Mouse (Mus musculus) ovary, postnatal 14 days (tissue): ENCODE measurements around the gene Lemd1.
"Not testable (repeated sequence)": the region's sequence is repeated elsewhere in the genome, so short reads cannot be mapped to it uniquely, and the experiment has no call there.

Source experiments
- DNase-seq: peaks from one replicate; pipeline ENCODE4 v3.0.0; 2022; ENCODE audit warnings: low spot score

Lemd1 gene

DNA sequence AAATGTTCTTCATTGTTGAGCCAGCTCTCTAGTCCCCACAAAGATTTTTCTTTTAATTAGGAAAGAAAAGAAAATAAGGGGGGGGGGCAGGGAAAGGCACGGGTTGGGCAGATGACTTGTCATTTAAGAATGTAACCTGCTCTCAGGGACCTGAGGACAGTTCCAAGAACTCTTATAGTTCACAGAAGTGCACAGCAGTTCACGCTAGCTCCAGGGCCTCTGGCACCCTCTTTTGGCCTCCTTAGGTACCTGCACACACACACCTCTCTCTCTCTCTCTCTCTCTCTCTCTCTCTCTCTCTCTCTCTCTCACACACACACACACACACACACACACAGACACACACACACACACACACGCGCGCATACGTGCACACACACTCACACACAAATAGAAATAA, 63.2 kb downstream of the Lemd1 start:
- no peak for DNase-seq

DNA sequence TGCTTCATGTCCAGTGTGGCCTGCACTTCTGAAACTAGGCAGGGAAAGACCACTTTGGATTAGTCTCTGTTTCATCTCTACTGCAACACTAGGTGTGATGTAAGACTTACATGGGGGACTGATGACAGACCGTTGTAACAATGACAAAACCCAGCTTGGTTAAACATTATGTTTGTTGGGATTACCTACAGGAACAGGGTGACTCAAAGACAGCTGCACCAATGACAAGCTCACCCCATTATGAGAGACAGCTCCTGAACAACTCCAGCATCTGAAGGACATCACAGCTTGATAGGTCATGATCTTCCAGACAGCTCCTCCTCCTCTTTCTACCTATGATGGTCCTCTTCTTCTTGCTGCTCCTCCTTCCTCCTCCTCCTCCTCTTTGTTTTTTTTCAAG, 69.1 kb downstream of the Lemd1 start:
- DNase-seq = no peak

DNA sequence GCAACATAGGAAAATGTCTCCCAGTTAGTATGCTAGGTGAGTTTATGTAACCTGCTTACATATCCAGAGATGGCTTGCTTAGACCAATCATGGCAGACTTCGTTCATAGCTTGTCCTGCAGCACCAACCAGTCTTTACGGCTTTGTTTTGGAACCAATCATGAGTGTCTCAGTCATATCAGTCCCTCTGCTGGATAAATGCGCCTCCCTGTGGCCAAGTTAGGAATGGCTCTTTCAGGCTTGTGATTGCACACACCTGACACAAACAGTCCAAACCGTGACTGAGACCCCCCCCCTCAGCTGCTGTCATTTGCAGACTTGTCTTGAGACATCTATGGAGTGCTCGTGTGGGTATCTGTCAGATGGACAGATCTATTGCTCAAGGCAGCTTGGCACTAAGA, 69.8 kb downstream of the Lemd1 start:
- no peak for DNase-seq

DNA sequence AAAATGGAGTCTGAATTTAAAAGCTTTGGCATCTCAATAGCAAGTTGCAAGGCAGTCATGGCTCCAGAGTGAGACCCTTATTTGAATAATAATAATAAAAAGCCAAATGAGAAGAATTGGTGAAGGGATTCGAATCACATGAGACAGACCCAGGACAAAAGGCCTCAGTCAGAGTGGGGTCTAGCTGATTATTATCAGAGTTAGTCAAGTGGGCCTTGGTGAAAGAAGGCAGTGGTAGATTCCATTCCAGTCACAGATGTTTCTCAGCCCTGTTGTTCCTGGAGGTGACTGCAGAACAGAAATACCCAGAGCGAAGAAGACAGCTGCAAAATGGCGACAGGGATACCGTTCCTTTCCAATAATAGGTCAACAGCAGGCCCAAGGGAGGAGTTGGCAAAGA, 72.4 kb downstream of the Lemd1 start:
- DNase-seq = no peak

DNA sequence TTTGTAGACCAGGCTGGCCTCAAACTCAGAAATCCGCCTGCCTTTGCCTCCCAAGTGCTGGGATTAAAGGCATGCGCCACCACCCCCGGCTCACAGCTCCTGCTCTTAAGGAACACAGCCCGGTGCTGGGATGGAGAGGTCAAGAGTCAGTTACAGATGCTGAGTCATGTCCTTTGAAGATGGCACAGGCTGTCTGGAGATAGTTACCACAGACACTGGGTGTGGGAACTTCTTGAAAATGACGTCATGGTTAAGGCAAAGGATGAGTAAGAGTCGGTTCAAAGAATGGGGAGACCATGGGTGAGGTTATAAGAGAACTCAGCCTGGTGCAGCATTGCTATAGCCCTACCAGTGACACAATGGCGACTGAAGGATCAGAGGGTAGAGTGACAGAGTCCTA, 73.3 kb downstream of the Lemd1 start:
- DNase-seq = no peak

DNA sequence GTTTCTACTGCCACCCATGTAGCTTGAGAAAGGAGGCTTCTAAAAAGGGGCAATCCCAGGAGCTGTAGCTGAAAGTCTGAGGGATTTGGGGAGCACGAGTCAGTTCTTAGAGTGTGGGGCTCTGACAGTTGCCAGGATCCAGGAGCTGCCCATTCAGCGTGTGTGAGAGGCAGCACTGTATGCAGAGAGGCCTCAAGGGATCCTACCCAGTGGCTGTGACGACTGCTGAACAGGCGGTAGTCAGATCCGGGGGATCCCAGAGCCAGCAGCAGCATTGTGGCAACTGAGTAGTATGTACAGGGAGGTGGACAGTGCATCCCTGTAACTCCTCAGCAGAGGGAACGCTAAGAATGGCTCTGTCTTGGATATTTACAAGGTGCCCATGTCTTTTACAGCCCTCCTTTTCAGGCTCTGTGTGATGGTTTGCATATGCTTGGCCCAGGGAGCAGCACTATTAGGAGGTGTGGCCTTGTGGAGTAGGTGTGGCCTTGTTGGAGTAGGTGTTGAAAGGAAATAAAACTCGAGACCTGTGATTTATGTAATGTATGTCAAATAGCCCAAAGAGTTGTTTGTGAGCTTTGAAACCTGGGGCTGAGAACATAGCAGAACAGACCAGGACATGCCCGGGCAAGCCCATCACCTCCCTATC, 74.1 kb downstream of the Lemd1 start:
- no peak for DNase-seq

DNA sequence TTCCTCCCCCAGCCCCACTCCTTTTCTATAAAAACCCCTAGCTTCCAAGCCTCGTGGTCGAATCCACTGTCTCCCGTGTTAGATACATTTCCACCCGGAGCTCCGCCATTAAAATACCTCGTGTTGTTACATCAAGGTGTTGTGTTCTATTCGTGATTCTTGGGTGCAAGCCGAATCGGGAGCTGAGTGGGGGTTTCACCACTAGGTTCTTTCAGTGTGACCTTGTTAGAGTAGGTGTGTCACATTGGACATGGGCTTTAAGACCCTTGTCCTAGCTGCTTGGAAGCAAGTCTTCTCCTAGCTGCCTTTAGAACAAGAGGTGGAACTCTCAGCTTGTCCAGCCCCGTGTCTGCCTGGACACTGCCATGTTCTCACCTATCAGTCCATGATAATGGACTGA, 74.7 kb downstream of the Lemd1 start:
- DNase-seq = no peak

DNA sequence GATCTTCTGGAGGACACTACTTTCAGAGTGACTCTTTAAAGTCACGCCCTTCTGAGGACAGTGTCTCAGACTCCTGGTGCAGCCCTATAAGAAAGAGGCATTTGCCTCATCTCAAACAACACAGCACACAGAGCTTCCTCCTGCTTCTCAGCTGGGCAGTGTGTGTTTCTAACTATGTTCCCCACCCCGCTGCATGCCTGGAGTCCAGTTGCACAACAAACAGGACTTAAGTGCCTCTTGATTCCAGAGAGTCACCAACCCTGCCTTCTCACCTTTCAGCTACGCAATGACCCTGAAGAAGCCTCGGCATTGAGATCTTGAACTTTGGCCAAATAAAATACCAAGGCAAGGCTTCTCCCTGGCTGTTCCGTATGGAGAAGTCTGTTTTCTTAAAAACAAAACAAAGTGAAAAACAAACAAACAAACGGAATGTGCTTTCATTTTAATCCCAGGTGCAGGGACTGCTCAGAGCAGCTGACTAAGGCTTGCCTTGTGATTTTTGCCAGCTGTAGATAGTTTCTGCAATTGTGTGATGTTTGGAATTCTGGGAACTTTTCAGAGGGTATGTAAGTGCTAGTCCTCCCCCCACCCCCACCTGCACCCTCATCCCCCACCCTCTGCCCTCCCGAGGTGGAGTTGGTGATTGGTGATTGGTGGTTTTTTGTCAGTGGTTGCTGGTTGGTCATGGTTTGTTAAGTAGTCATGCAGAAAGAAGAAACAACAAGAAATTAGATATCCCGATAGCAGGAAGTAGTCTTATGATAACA, 75.7 kb downstream of the Lemd1 start:
- no peak for DNase-seq

DNA sequence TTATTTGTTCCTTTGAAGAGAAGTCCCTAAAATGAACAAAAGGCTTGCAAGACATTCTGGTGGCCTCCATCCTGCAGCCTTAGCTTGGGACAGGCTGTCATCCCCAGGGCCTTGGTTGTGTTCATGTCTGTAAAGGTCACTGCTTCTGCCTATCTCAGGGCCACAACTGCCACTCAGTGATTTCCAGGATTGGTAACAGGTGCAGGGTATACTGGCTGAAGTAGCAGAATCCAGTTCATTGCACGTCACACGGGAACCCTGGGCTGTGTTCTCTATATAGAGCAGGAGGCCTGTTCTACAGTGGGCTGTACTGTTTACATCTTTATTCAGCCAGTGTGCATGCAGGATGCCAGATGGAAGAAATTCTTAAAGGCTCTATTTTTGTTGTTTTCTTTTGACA, 76.7 kb downstream of the Lemd1 start:
- no peak for DNase-seq

DNA sequence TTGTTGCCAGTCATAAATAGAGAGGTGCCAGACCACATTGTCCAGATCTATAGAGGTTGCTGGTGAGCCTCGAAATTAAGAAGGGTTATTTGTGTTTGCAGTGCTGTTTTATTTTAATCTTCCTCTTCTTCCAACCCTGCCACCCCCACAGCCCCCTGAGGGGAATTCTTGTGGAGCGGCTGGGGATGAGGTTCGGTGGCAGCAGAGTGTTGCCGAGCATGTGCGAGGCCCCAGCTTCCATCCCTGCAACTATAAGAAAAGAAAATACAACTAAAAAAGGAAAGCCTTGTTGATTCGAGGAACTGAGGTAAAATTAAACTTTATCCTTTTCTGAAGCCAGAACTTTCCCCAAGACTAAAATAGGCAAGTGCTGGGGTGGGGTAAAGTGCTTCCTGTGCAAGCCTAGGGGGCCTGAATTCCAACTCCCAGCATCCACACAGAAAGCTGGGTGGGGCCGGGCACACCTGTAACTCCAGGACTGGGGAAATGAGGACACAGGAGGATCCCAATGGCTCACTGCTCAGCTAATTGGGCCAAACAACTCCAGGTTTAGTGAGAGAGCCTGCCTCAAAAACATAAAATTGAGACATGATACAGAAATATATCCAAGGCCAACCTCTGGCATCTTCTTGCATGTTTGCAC, 77.3 kb downstream of the Lemd1 start:
- no peak for DNase-seq

DNA sequence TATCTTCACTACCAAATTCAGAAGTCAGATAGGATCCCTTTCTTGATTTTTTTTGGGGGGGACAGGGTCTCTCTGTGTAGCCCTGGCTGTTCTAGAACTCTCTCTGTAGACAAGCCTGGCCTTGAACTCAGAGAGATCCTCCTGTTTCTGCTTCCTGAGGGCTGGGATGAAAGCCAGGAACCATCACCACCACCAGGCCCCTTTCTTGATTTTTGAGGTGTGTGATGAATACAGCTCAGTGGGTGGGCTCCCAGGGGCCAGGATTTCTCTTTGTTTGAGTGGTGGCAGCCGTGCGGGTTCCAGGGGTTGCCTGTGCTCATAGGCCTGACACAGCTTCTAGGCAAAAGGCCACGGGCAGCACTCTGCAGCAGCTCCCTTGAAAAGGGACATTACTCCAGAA, 80.0 kb downstream of the Lemd1 start:
- no peak for DNase-seq

DNA sequence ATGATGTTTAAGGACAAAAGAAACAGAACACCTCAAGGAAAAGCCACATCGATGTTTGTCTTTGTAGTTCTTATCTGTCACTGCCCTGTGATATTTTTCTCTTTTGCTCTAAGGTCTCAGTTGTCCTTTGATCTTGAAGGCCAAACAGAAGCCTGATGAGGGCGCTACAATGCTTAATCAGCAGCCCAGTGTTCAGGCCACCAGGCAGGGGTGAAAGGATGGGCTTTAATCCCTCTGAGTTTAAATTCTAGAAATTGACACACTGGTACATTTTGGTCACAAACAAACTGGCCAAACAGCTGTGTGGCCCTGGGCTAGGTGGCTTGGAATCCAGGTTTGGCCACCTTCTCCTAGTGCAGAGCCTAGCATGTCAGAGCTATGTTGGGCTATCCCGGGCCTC, 85.5 kb downstream of the Lemd1 start:
- no peak for DNase-seq

DNA sequence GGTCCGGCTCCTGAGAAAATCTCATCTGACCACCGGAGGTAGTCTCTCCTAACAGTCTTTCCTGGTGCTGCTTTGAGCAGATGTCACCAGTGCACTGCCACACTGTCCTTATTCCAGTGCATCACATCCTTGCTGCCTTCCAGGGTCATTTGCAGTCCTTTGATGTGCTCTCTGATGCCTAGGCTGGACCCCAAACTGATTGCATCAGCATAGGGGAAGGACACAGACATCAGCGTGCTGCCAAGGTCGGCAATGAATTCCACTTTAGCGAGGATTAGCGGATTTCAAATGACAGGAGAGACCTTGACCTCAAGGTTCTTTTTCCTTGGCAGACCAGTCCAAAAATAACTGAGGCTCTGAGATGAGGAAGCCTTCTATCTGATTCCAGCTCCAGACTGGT, 85.9 kb downstream of the Lemd1 start:
- no peak for DNase-seq

DNA sequence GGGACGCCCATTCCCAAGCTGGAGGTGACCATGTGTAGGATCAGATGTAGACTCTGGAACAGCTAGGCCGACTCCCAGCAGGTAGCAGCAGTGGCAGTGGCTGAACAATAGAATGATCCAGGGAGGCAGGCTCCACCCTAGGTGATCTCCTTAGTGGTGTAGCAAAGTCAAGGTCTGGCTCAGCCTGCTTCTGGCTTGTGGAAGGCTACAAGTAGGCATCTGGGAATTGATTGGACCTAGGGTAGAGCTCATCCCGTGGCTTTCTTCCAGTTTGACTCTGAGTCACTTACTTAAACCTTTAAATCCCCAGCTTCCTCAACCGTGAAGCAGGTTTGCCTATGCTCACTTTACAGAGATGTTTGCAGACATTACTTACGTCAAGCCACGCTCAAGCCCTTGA, 89.4 kb downstream of the Lemd1 start:
- not testable (repeated sequence) for DNase-seq

DNA sequence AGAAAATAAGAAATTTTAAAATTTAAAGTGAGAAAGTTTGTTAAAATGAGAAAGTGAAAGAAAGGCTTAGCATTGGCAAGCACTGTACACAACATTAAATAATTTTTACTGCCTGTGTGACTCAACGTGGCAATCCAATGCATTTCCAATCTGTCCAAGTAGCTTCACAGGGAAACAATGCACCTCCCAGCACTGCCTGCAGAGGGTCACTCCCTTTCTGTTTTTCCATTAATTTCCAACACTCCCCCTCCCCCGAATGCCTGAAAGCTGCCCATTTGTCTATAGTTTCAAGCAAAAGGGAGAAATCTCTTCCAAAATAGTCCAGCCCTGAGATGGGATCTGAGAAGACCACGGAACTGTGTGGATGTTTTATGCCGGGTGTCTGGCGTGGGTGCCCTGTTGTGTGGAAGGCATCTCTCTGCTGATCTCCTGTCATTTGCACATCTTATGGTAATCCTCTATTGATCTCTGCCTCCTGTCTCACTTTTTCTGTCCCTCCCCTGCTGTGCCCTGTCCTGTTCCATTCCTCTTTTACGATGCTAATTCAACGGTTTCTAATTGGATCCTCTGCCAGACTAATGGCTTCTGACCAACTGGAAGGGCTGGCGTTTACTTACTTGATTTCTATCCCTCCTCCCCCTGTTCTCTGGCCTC, 90.4 kb downstream of the Lemd1 start:
- no peak for DNase-seq

DNA sequence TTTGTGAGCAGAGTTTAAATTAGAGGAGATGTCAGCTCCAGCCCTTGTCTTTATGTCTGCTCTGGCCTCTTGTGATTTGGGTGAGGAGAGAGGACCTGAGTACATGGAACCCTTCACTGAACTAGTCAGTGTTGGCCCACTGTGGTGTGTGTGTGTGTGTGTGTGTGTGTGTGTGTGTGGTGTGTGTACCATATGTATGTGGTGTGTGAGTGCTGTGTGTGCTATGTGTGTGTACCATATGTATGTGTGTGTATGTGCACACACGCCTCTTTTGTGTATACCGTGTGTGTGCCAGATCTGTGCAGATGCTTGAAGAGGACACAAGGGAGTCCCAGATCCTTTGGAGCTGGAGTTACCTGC, 90.9 kb downstream of the Lemd1 start:
- no peak for DNase-seq

DNA sequence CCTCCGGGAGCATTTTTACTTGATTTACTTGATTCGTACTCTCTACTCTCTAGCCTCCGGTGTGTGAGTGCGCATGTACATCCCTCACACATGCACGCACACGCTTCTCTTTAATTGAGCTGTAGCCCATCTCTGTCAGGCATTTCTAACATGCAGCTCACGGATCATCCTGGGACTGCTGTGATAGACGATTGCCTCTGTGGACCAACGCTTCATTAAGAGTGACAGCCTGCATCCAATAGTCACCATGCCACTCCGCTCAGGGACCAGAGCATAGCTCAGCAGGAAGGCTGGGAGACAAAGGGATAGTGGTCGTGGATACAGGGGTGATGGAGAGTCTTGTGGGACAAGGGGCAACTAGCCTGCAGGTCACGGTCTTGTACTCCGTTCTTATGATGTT, 91.8 kb downstream of the Lemd1 start:
- DNase-seq = no peak

DNA sequence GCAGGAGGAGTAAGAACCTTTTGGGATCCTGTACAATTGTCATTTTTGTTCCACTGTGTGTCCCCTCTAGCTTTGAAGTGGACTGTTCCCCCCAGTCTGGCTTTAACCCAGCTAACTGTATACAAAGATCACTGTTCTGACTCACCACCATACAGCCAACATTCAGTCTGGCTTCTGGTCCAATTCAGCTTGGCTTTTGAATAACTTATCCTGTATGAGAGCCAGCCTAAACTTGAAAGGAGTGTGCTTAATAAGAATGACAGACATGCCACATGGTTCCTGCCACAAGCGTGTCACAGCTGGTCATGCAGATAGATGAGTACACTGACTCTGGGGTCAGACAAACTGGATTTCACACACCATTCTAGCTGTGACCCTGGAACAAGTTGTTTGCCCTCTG, 95.5 kb downstream of the Lemd1 start:
- no peak for DNase-seq

DNA sequence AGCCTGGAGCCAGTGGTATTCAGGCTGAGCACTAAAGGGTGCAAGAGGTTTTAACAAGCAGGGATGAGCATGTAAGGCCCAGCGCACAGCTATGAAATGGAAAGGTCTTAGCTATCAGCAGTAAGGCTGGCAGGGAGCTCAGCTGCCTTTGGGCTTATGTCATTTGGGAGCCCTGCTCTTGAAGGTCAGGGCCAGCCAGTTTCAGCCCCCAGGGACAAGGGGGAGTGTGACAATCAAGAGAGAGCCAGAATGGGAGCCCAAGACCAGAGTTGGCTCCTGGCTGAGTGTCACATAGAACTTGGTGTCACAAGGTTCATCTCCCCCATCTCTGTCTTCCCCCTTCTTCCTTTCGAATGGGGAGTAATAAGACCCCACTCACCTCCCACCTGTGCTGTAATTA, 96.2 kb downstream of the Lemd1 start:
- no peak for DNase-seq

DNA sequence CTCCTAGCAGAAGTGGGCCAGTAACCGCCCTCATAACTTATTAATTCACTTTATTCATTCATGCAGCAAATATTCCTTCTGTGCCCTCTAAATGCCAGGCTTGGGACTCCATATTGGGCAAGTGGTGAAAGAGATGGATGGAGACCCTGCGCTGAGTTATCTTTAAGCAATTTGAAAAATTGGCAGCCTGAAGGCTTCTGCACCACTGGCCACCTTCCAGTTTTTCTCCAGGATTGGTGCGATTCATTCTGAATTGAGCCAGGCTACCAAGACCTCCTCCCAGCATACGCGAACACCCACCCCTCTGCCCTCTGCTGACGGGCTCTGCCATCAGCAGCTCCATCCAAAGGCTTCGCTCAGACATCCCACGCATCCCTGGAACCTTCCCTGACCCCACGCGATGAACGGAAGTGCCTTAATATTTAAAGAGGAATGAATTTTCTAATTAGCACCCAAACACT, 96.8 kb downstream of the Lemd1 start:
- no peak for DNase-seq

DNA sequence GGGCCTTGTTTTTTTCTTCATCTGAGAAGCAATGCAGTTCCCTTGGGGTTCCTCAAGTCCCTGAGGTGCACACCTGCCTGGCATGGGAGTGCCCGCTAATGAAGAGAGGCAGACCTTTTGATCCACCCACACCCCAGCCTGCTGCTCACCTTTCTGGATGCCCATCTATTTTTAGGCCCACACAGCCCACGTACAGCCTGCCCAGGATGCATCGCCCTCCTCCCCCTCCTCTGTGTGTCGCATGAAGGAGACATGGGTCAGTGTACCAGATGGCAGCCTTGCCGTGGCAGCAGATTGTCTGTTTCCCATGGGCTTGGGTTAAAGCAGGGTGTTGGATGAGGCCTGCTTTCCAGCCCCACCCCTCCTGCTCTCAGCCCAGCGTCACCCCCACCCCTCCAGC, 98.7 kb downstream of the Lemd1 start:
- DNase-seq = no peak

DNA sequence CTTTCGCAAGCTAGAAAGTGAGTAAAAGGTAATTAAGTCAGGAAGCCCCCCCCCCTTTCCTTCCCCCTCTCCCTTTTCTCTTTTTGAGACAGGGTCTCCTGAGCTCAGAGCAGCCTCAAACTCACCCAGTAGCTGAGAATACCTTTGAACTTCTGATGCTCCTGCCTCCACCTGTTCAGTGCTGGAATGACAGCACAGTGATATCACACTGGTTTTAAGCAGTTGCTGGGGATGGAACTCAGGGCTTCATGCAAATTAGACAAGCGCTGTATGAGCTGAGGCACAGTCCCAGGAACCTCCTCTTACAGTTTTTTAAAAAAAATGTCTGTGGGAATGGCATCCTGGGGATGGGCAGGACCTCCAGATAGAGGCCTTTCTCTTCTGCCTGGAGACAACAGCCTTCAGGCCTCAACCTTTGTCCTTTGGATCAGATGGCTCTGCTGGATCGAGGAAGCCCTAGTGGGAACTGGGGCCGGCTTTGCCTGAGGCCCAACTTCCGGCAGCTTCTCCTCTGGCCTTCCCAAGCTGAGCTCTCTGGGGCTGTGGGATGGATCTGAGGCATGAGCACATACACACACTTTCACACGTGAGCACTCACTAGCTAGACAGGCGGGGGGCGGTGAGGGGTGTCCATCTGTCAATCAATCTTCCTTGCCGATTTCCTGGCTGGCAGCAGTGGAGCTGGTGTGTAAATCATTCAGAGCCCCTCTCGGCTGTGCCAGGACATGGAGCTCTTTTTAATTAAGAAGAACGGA, 99.9 kb downstream of the Lemd1 start:
- DNase-seq = no peak
